Comparison of ENCODE assay signal across 23 mouse cellular contexts in genomic region chr11:93396356-93396755, GRCm38 (mm10).
DNase-seq lines count a peak whose midpoint lies in the region; ATAC-seq and TF ChIP-seq lines count a peak whose summit lies in the region.
"Had no signal": no experiment of that assay in that cellular context is flagged by ENCODE, and none has a peak within 500 bp of the region (broad histone marks: within the 10 kb centered on the region; RNA-seq: fewer than 3 reads in every experiment).

No protein-coding gene starts in this region.

- H3K4me2 ChIP-seq in CH12.LX (ENCODE audit: insufficient read depth, low read depth, poor library complexity, severe bottlenecking), result no peak overlapping the region

- H3K9ac ChIP-seq in CH12.LX (ENCODE audit: insufficient read depth, low read depth) (no peak overlapping the region), MEL (ENCODE audit: control insufficient read depth, low read depth, low read length, poor library complexity, severe bottlenecking) (no peak overlapping the region)

- H3K27me3 ChIP-seq in megakaryocyte, embryonic 14.5 days (replicated peaks), result no peaks in the 10 kb centered on the region
- H3K27me3 ChIP-seq in CH12.LX (replicated peaks) (peaks cover 2% of the 10 kb centered on the region), G1E (ENCODE audit: insufficient read depth, low read length) (no peaks in the 10 kb centered on the region), MEL (ENCODE audit: control insufficient read depth in 1 of 2, insufficient read depth in 2 of 2, low read length in 2 of 2) (no peaks in the 10 kb centered on the region)
- no peaks in the 10 kb centered on the region for H3K27me3 ChIP-seq in kidney, adult 2 months (replicated peaks; ENCODE audit: control insufficient read depth, insufficient read depth, low read length)
- H3K27me3 ChIP-seq: Patski had no signal

- dilution Hi-C loops in CH12.LX (cut with MboI; ENCODE audit: extremely low pct_ligation_motif_present, extremely low pct_unique_long_range_greater_than_20kb, low sequenced_read_pairs), result no loop called here

- no peaks in the 10 kb centered on the region for H3K9me3 ChIP-seq in megakaryocyte, embryonic 14.5 days
- peaks cover 5% of the 10 kb centered on the region for H3K9me3 ChIP-seq in CH12.LX (replicated peaks; ENCODE audit: low read length)
- peaks cover 15% of the 10 kb centered on the region for H3K9me3 ChIP-seq in G1E (replicated peaks)
- H3K9me3 ChIP-seq in MEL (replicated peaks; ENCODE audit: insufficient read depth, low read length), result no peaks in the 10 kb centered on the region

- H3K4me1 ChIP-seq in megakaryocyte, embryonic 14.5 days, result no peaks in the 10 kb centered on the region
- no peaks in the 10 kb centered on the region; a peak in 1 of 4 replicates for H3K4me1 ChIP-seq in CH12.LX (ENCODE audit: control insufficient read depth in 1 of 2, insufficient read depth in 2 of 2)
- no peaks in the 10 kb centered on the region for H3K4me1 ChIP-seq in G1E (ENCODE audit: insufficient read depth, low read depth, low read length)
- H3K4me1 ChIP-seq in MEL (ENCODE audit: control insufficient read depth in 1 of 2, insufficient read depth in 2 of 2, low read length in 2 of 2), result no peaks in the 10 kb centered on the region
- H3K4me1 ChIP-seq in kidney, adult 2 months (ENCODE audit: control insufficient read depth, insufficient read depth, low read length), result no peaks in the 10 kb centered on the region

- in situ Hi-C loops in CH12.LX (cut with MboI; ENCODE audit: low pct_ligation_motif_present, low pct_unique_long_range_greater_than_20kb, low sequenced_read_pairs), result no loop called here

- H3K4me3 ChIP-seq in megakaryocyte, embryonic 14.5 days (replicated peaks), result peak overlapping the region; percentile 77
- H3K4me3 ChIP-seq in CH12.LX (replicated peaks in 1 of 3; ENCODE audit: low read depth in 2 of 3, low read length in 2 of 3, poor library complexity in 1 of 3) (no peak overlapping the region), G1E (ENCODE audit: low read depth, low read length) (peak overlapping the region; percentile 40; the same call in 1 of the 2 replicates), MEL (ENCODE audit: control insufficient read depth in 1 of 2, insufficient read depth in 1 of 2, low read depth in 2 of 2, low read length in 2 of 2) (no peak overlapping the region)
- H3K4me3 ChIP-seq in kidney, adult 2 months (ENCODE audit: insufficient read depth, low read depth, low read length), result no peak overlapping the region

- TF ChIP-seq CTCF in CH12.LX (conservative IDR thresholded peaks at IDR 0.05 in 1 of 2, IDR thresholded peaks at IDR 0.05 in 1 of 2; ENCODE audit: low read depth in 2 of 2, low read length in 2 of 2) (no peak), G1E (IDR thresholded peaks at IDR 0.05; ENCODE audit: low read depth, low read length) (no peak), MEL (IDR thresholded peaks at IDR 0.05 in 2 of 3, conservative IDR thresholded peaks at IDR 0.05 in 1 of 3; ENCODE audit: control insufficient read depth in 1 of 3, insufficient read depth in 1 of 3, low read depth in 2 of 3, low read length in 3 of 3, poor library complexity in 1 of 3, severe bottlenecking in 1 of 3) (no peak)
- TF ChIP-seq CTCF in kidney, adult 2 months (conservative IDR thresholded peaks at IDR 0.05; ENCODE audit: insufficient read depth, insufficient read length, low read depth, low read length), result no peak

- WGBS in kidney, adult 2 months, result 92% methylated on average over 2 of the region's 2 CpGs

- TF ChIP-seq RAD21 in CH12.LX (IDR thresholded peaks at IDR 0.05; ENCODE audit: low read depth, low read length) (no peak), MEL (IDR thresholded peaks at IDR 0.05; ENCODE audit: low read depth, low read length) (no peak)

- H3K79me2 ChIP-seq in CH12.LX (replicated peaks; ENCODE audit: control insufficient read depth, extremely low read depth, insufficient read depth, poor library complexity, severe bottlenecking) (no peaks in the 10 kb centered on the region), MEL (ENCODE audit: control insufficient read depth, insufficient read depth, low read length, poor library complexity) (no peaks in the 10 kb centered on the region)

- DNase-seq in CH12.LX (ENCODE audit: extremely low read depth) (no peak), G1E (ENCODE audit: low spot score) (no peak), MEL (ENCODE audit: low read depth, low spot score) (no peak)
- no peak for DNase-seq in layer of hippocampus, adult 18-20 months (ENCODE audit: low spot score in 2 of 2)
- no peak for DNase-seq in kidney, adult 2 months
- no peak for DNase-seq in urinary bladder, postnatal 14 days (ENCODE audit: low spot score)
- DNase-seq: adrenal gland, adult 2 months; adrenal gland, adult 8-10 months; adrenal gland, postnatal 10 days; adrenal gland, postnatal 14 days; adrenal gland, postnatal 25 days; adrenal gland, postnatal 36 days; B cell, adult 2 months; cerebellum, adult 11 months; cerebellum, adult 11-12 months; cerebellum, adult 18-20 months; cerebellum, adult 2 months; cerebellum, adult 8-10 months had no signal

- no peak for ATAC-seq in megakaryocyte, adult 5-6 weeks (ENCODE audit: poor library complexity, severe bottlenecking)
- no peak for ATAC-seq in G1E (ENCODE audit: extremely low read depth, insufficient number of reproducible peaks, low FRiP score, poor library complexity, severe bottlenecking)
- ATAC-seq: activated CD4-positive, CD25-positive, alpha-beta regulatory T cell, adult 4 months; CD4-positive, CD25-positive, alpha-beta regulatory T cell, adult 4 months; Patski had no signal

- TF ChIP-seq EP300 in CH12.LX (IDR thresholded peaks at IDR 0.05; ENCODE audit: low read length), result no peak
- no peak for TF ChIP-seq EP300 in MEL (IDR thresholded peaks at IDR 0.05; ENCODE audit: low read depth in 1 of 2, low read length in 2 of 2)

- 0 out of 2 replicates have a peak overlapping the region, but pooled peaks have one; percentile 24 for H3K27ac ChIP-seq in CH12.LX (ENCODE audit: insufficient read depth, low read depth)
- no peak overlapping the region for H3K27ac ChIP-seq in MEL (ENCODE audit: control insufficient read depth, low read depth, low read length)
- H3K27ac ChIP-seq in kidney, adult 2 months (ENCODE audit: insufficient read depth, low read depth, low read length), result no peak overlapping the region

- no peaks in the 10 kb centered on the region for H3K36me3 ChIP-seq in megakaryocyte, embryonic 14.5 days (replicated peaks; ENCODE audit: low read length)
- H3K36me3 ChIP-seq in CH12.LX (replicated peaks in 1 of 2; ENCODE audit: control insufficient read depth in 1 of 2, insufficient read depth in 1 of 2, low read length in 1 of 2) (no peaks in the 10 kb centered on the region), G1E (replicated peaks) (no peaks in the 10 kb centered on the region), MEL (ENCODE audit: control insufficient read depth in 1 of 2, insufficient read depth in 2 of 2, low read length in 2 of 2) (no peaks in the 10 kb centered on the region)
- H3K36me3 ChIP-seq in kidney, adult 2 months (ENCODE audit: control insufficient read depth, insufficient read depth, low read length), result no peaks in the 10 kb centered on the region

- TF ChIP-seq POLR2A in CH12.LX (IDR thresholded peaks at IDR 0.05; ENCODE audit: low read depth, low read length) (no peak), MEL (IDR thresholded peaks at IDR 0.05; ENCODE audit: control insufficient read depth in 1 of 2, insufficient read depth in 1 of 2, low read depth in 1 of 2, low read length in 2 of 2, poor library complexity in 1 of 2) (no peak)
- no peak for TF ChIP-seq POLR2A in kidney, adult 2 months (IDR thresholded peaks at IDR 0.05; ENCODE audit: low read depth, low read length)

TF ChIP-seq in CH12.LX, 34 proteins besides CTCF, POLR2A, EP300 and RAD21 (continues in another document):
- no peak for TF ChIP-seq JUND (conservative IDR thresholded peaks at IDR 0.05; ENCODE audit: low read depth, low read length)
- TF ChIP-seq MAFK (IDR thresholded peaks at IDR 0.05; ENCODE audit: insufficient replicate concordance, low read length), result no peak
- no peak for TF ChIP-seq KAT2A (IDR thresholded peaks at IDR 0.05; ENCODE audit: insufficient replicate concordance, low read length)
- no peak for TF ChIP-seq ZNF384 (IDR thresholded peaks at IDR 0.05; ENCODE audit: low read depth, low read length)
- TF ChIP-seq MAX (IDR thresholded peaks at IDR 0.05; ENCODE audit: low read length), result no peak
- no peak for TF ChIP-seq TCF12 (IDR thresholded peaks at IDR 0.05; ENCODE audit: low read depth, low read length)
- TF ChIP-seq CHD2 (IDR thresholded peaks at IDR 0.05; ENCODE audit: low read length), result no peak
- no peak for TF ChIP-seq PAX5 (IDR thresholded peaks at IDR 0.05; ENCODE audit: low read length)
- no peak for TF ChIP-seq TBP (conservative IDR thresholded peaks at IDR 0.05; ENCODE audit: low read depth, low read length)
- TF ChIP-seq ZMIZ1 (IDR thresholded peaks at IDR 0.05; ENCODE audit: low read depth, low read length), result no peak
- TF ChIP-seq MEF2A (IDR thresholded peaks at IDR 0.05; ENCODE audit: borderline replicate concordance, low read depth, low read length), result no peak
- TF ChIP-seq HCFC1 (IDR thresholded peaks at IDR 0.05; ENCODE audit: low read depth, low read length), result no peak
- no peak for TF ChIP-seq NRF1 (IDR thresholded peaks at IDR 0.05; ENCODE audit: low read depth, low read length)
- TF ChIP-seq NELFE (IDR thresholded peaks at IDR 0.05; ENCODE audit: low read depth, low read length), result no peak

TF ChIP-seq in MEL, 35 proteins besides CTCF, POLR2A, EP300 and RAD21:
- TF ChIP-seq CHD2 (IDR thresholded peaks at IDR 0.05; ENCODE audit: low read length) (no peak), POLR2AphosphoS5 (IDR thresholded peaks at IDR 0.05; ENCODE audit: borderline replicate concordance, low read depth, low read length) (peak; percentile 90; the same call in 1 of the 2 replicates), CHD1 (IDR thresholded peaks at IDR 0.05; ENCODE audit: low read depth, low read length) (no peak)

Comparison
In these comparisons a context has a peak if more than half of its experiments do, and no peak if none do; other contexts are left out.
1. H3K4me3 ChIP-seq: peak in megakaryocyte, embryonic 14.5 days (single experiment) and G1E (single experiment); none in CH12.LX (0 of 3), MEL (0 of 2) and kidney, adult 2 months (single experiment).